Mouse (Mus musculus) C2C12 (cell line): ENCODE results near the gene Slc43a2. TPM values are rescaled to one million over a fixed set of nuclear protein-coding genes. Genes with fewer than 3 reads are reported as not detected.

ENCODE experiments used
- H3K27me3 ChIP-seq: one replicate; pipeline ENCODE4 v1.6.1; 2011; ENCODE audit not compliant: control insufficient read depth, insufficient read depth, insufficient read length
- H3K36me3 ChIP-seq: one replicate; pipeline ENCODE4 v1.6.1; 2011; ENCODE audit not compliant: control insufficient read depth, insufficient read depth
- H3K4me3 ChIP-seq: one replicate; pipeline ENCODE4 v1.5.1; 2011; ENCODE audit warnings: mild to moderate bottlenecking, control low read depth; ENCODE audit not compliant: poor library complexity, insufficient read depth, severe bottlenecking
- H3K79me2 ChIP-seq: one replicate; pipeline ENCODE4 v1.6.1; 2011; ENCODE audit not compliant: control insufficient read depth, insufficient read depth
- H3K79me3 ChIP-seq: one replicate; pipeline ENCODE4 v1.6.1; 2011; ENCODE audit warnings: low read depth, control low read depth
- H3ac ChIP-seq: one replicate; pipeline ENCODE3; 2011; ENCODE audit warnings: low read depth; ENCODE audit not compliant: control insufficient read depth, insufficient read length
- CEBPB ChIP-seq: IDR thresholded peaks from one replicate; pipeline ENCODE4 v1.6.1; 2011; ENCODE audit warnings: low read depth, mild to moderate bottlenecking, control low read depth, moderate library complexity
- CTCF ChIP-seq: IDR thresholded peaks from one replicate; pipeline ENCODE4 v1.5.1; 2011; ENCODE audit not compliant: control insufficient read depth, insufficient read depth, insufficient read length
- FOSL1 ChIP-seq: IDR thresholded peaks from one replicate; pipeline ENCODE4 v1.8.0; 2011; ENCODE audit warnings: mild to moderate bottlenecking, low read length; ENCODE audit not compliant: poor library complexity, insufficient read depth, severe bottlenecking
- MAX ChIP-seq: IDR thresholded peaks from one replicate; pipeline ENCODE4 v1.6.1; 2011; ENCODE audit warnings: mild to moderate bottlenecking, control low read depth
- MYOD1 ChIP-seq: IDR thresholded peaks from one replicate; pipeline ENCODE4 v1.6.1; 2011; ENCODE audit warnings: low read depth; ENCODE audit not compliant: control insufficient read depth, insufficient read length
- MYOG ChIP-seq: IDR thresholded peaks from one replicate; pipeline ENCODE4 v1.6.1; 2011; ENCODE audit not compliant: control insufficient read depth, insufficient read length; ENCODE audit errors: extremely low read depth
- USF1 ChIP-seq: IDR thresholded peaks from one replicate; pipeline ENCODE4 v1.6.1; 2011; ENCODE audit warnings: low read depth, mild to moderate bottlenecking, control low read depth, moderate library complexity
- polyA plus RNA-seq: library from polyadenylated mRNA; unstranded; fragments of >200 nt; fragmentation: generic; extraction: Trizol; gene quantifications from one replicate; pipeline ENCODE4 v1.2.1, GENCODE M21; 2012; ENCODE audit warnings: missing spikeins

The Slc43a2 gene
- polyA plus RNA-seq, 1 experiment, result 2.2 TPM

- H3K79me3 ChIP-seq, result no peaks in the 10 kb centered on the region
- H3K27me3 ChIP-seq, result no peaks in the 10 kb centered on the region
- TF ChIP-seq FOSL1 (no peak), CEBPB (no peak), USF1 (no peak), MYOD1 (no peak), MAX (no peak), CTCF (no peak), MYOG (no peak)
Observed at GRCm38 (mm10) chr11:75498126-75498525, 33.4 kb upstream of the Slc43a2 start.

GRCm38 (mm10) chr11:75508162-75508561, 23.3 kb upstream of the Slc43a2 start:
- no peak for TF ChIP-seq USF1
- Histone ChIP-seq H3K27me3 (no peaks in the 10 kb centered on the region), H3K4me3 (no peak overlapping the region), H3K36me3 (peaks cover 77% of the 10 kb centered on the region), H3ac (no peak overlapping the region), H3K79me2 (no peaks in the 10 kb centered on the region), H3K79me3 (no peaks in the 10 kb centered on the region)

More at GRCm38 (mm10) chr11:75498126-75498525, 33.4 kb upstream of the Slc43a2 start:
- Histone ChIP-seq H3K4me3 (no peak overlapping the region), H3K36me3 (peaks cover 100% of the 10 kb centered on the region), H3ac (no peak overlapping the region), H3K79me2 (no peaks in the 10 kb centered on the region)

GRCm38 (mm10) chr11:75508904-75509303, 22.6 kb upstream of the Slc43a2 start:
- no peak overlapping the region for H3K4me3 ChIP-seq
- H3K79me3 ChIP-seq, result no peaks in the 10 kb centered on the region
- no peak overlapping the region for H3ac ChIP-seq
- TF ChIP-seq CTCF, result no peak
- TF ChIP-seq FOSL1, result peak; percentile 33
- no peak for TF ChIP-seq MAX
- peak; percentile 77 for TF ChIP-seq MYOD1
- no peak for TF ChIP-seq MYOG
- no peak for TF ChIP-seq CEBPB
- H3K79me2 ChIP-seq, result no peaks in the 10 kb centered on the region
- H3K36me3 ChIP-seq, result peaks cover 69% of the 10 kb centered on the region
- no peaks in the 10 kb centered on the region for H3K27me3 ChIP-seq

GRCm38 (mm10) chr11:75509741-75510626, 21.5 kb upstream of the Slc43a2 start, which contains the start of gene Rilp:
TSS of gene Rilp (plus strand) at chr11:75510094.
- Histone ChIP-seq H3K79me3 (no peaks in the 10 kb centered on the region), H3K4me3 (no peak within 1 kb of the TSS), H3K36me3 (peaks cover 58% of the 10 kb centered on the region), H3K27me3 (no peaks in the 10 kb centered on the region), H3K79me2 (no peaks in the 10 kb centered on the region), H3ac (peak within 1 kb of the TSS; percentile 13)
- TF ChIP-seq CTCF, result peak; percentile 37
- no peak for TF ChIP-seq FOSL1

- Histone ChIP-seq H3K79me3 (no peaks in the 10 kb centered on the region), H3K27me3 (no peaks in the 10 kb centered on the region), H3K36me3 (peaks cover 52% of the 10 kb centered on the region), H3ac (peak overlapping the region; percentile 13), H3K4me3 (no peak overlapping the region), H3K79me2 (no peaks in the 10 kb centered on the region)
- TF ChIP-seq CTCF (peak; percentile 94), CEBPB (no peak)
Observed at GRCm38 (mm10) chr11:75510627-75510993, 20.9 kb upstream of the Slc43a2 start.

- Histone ChIP-seq H3K79me2 (no peaks in the 10 kb centered on the region), H3ac (no peak overlapping the region), H3K27me3 (no peaks in the 10 kb centered on the region), H3K36me3 (peaks cover 46% of the 10 kb centered on the region), H3K79me3 (no peaks in the 10 kb centered on the region), H3K4me3 (no peak overlapping the region)
- TF ChIP-seq MYOG, result no peak
- no peak for TF ChIP-seq MYOD1
- no peak for TF ChIP-seq USF1
- TF ChIP-seq FOSL1, result no peak
- no peak for TF ChIP-seq MAX
- no peak for TF ChIP-seq CTCF
- no peak for TF ChIP-seq CEBPB
Observed at GRCm38 (mm10) chr11:75511213-75511612, 20.3 kb upstream of the Slc43a2 start.
